Mouse (Mus musculus): ENCODE results near the gene Mesd.

GRCm38 (mm10) chr7:83868200-83868599, 16.1 kb upstream of the Mesd start:
- TF ChIP-seq USF1 (IDR thresholded peaks at IDR 0.05; ENCODE audit: low read depth) = no peak
- TF ChIP-seq CTCF (IDR thresholded peaks at IDR 0.05; ENCODE audit: control insufficient read depth, insufficient read depth, insufficient read length) = no peak
- no peak for TF ChIP-seq MYOD1 (IDR thresholded peaks at IDR 0.05; ENCODE audit: control insufficient read depth, insufficient read length, low read depth)
